Mouse (Mus musculus): ENCODE data around the gene Atg5.

- no peak for TF ChIP-seq CTCF (IDR thresholded peaks at IDR 0.05; ENCODE audit: borderline replicate concordance, extremely low read depth, insufficient read depth, insufficient read length)
- no peak for TF ChIP-seq POLR2A (IDR thresholded peaks at IDR 0.05; ENCODE audit: borderline replicate concordance, extremely low read depth, insufficient read depth, insufficient read length, poor library complexity, severe bottlenecking)
Observed at GRCm38 (mm10) chr10:44360632-44361031, 92.5 kb downstream of the Atg5 start.
